Mouse (Mus musculus): ENCODE results near the gene Arih2.

DNA sequence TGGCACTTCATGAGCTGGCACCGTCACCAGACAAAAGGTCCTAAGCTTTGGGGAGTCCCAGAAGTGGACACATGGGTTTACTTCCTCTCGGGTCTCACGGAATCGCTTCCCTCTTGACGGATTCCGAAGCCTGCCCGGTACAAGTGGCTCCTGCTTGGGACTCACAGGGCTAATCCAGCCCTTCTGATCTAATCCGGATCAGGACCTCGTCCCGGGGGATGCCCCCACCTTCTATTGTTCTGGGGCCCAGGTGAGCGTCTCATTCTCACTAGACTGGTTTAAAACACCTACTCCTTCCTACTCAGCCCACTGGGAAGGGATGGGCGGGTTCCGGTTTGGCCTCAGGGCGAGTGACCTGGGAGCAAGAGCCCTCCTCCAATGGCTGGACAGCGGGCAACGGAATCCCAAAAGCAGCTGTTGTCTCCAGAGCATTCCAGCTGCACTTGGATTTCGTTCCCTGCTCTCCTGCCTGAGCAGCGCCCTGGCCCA lies 81.2 kb downstream of the Arih2 start:
- TF ChIP-seq CTCF (IDR thresholded peaks at IDR 0.05; ENCODE audit: low read depth) (no peak), EP300 (IDR thresholded peaks at IDR 0.05; ENCODE audit: low read depth) (no peak)
